Mouse (Mus musculus) thymus, postnatal 4 days (tissue): ENCODE results near the gene Tbc1d8b.

Source experiments
- DNase-seq: peaks from one replicate; pipeline ENCODE4 v3.0.0; 2021

Tbc1d8b gene

GRCm38 (mm10) chrX:139781563-139781962 lies 96.8 kb downstream of the Tbc1d8b start:
- DNase-seq = no peak

- DNase-seq = no peak
Observed at GRCm38 (mm10) chrX:139782278-139783044, 97.7 kb downstream of the Tbc1d8b start, which contains the start of gene Ripply1. Gene Ripply1, minus strand, starts transcription at chrX:139782353.

- DNase-seq = no peak
Observed at GRCm38 (mm10) chrX:139783045-139783422, 98.2 kb downstream of the Tbc1d8b start.

GRCm38 (mm10) chrX:139785764-139786163 lies 101.0 kb downstream of the Tbc1d8b start:
- no peak for DNase-seq

- no peak for DNase-seq
Observed at GRCm38 (mm10) chrX:139794072-139794845, 109.5 kb downstream of the Tbc1d8b start.

GRCm38 (mm10) chrX:139796037-139796436 lies 111.2 kb downstream of the Tbc1d8b start:
- DNase-seq = no peak

GRCm38 (mm10) chrX:139797875-139798274 lies 113.1 kb downstream of the Tbc1d8b start:
- peak; percentile 13 for DNase-seq

- no peak for DNase-seq
Observed at GRCm38 (mm10) chrX:139799953-139800352, 115.2 kb downstream of the Tbc1d8b start.

- no peak for DNase-seq
Observed at GRCm38 (mm10) chrX:139800406-139800878, 115.6 kb downstream of the Tbc1d8b start, which contains the start of gene Cldn2. Gene Cldn2, plus strand, starts transcription at chrX:139800828.
